Mouse (Mus musculus) megakaryocyte, embryonic 14.5 days (primary cell): ENCODE results near the gene Cdc42ep2. TPM values are rescaled to one million over a fixed set of nuclear protein-coding genes. Genes with fewer than 3 reads are reported as not detected.

Experiments used
- H3K27me3 ChIP-seq: replicated peaks from 2 replicates; pipeline ENCODE3; 2012; ENCODE audit warnings: inconsistent platforms
- H3K36me3 ChIP-seq: replicated peaks from 2 replicates; pipeline ENCODE3; 2012; ENCODE audit warnings: low read length, inconsistent platforms, mixed read lengths
- H3K4me1 ChIP-seq: 2 replicates; pipeline ENCODE4 v1.6.1; 2012; ENCODE audit warnings: inconsistent platforms
- H3K4me3 ChIP-seq: replicated peaks from 2 replicates; pipeline ENCODE3; 2012; ENCODE audit warnings: moderate library complexity, mild to moderate bottlenecking, inconsistent platforms
- H3K9me3 ChIP-seq: 2 replicates; pipeline ENCODE4 v1.6.1; 2012; ENCODE audit warnings: inconsistent platforms
- FLI1 ChIP-seq: IDR thresholded peaks from 2 replicates; pipeline ENCODE4 v1.6.1; 2012; ENCODE audit warnings: low read length, inconsistent platforms, mixed read lengths
- GATA1 ChIP-seq: IDR thresholded peaks from 3 replicates; pipeline ENCODE4 v1.6.1; 2012; ENCODE audit warnings: mixed read lengths, low read length, inconsistent platforms, borderline replicate concordance
- polyA plus RNA-seq: library from polyadenylated mRNA; stranded (reverse); fragments of >175 nt; gene quantifications from 2 replicates; pipeline ENCODE4 v1.2.3, GENCODE M21; 2012; ENCODE audit warnings: low replicate concordance; ENCODE audit not compliant: insufficient read depth

Cdc42ep2 gene
- polyA plus RNA-seq, 1 experiment = 4.4 TPM

GRCm38 (mm10) chr19:5943404-5943803, 18.8 kb upstream of the Cdc42ep2 start:
- H3K27me3 ChIP-seq = no peaks in the 10 kb centered on the region
- no peak overlapping the region for H3K4me3 ChIP-seq
- peaks cover 89% of the 10 kb centered on the region for H3K36me3 ChIP-seq
- no peak for TF ChIP-seq FLI1
- TF ChIP-seq GATA1 = no peak
- peaks cover 64% of the 10 kb centered on the region for H3K4me1 ChIP-seq
- H3K9me3 ChIP-seq = no peaks in the 10 kb centered on the region

- Histone ChIP-seq H3K4me3 (no peak overlapping the region), H3K4me1 (peaks cover 72% of the 10 kb centered on the region), H3K27me3 (no peaks in the 10 kb centered on the region), H3K9me3 (no peaks in the 10 kb centered on the region), H3K36me3 (peaks cover 81% of the 10 kb centered on the region)
- TF ChIP-seq FLI1 (no peak), GATA1 (no peak)
Observed at GRCm38 (mm10) chr19:5942581-5942980, 18.0 kb upstream of the Cdc42ep2 start.

- peaks cover 77% of the 10 kb centered on the region for H3K4me1 ChIP-seq
- TF ChIP-seq FLI1 = no peak
- TF ChIP-seq GATA1 = no peak
- peaks cover 65% of the 10 kb centered on the region for H3K36me3 ChIP-seq
- peaks cover 1% of the 10 kb centered on the region for H3K27me3 ChIP-seq
- no peak overlapping the region for H3K4me3 ChIP-seq
- no peaks in the 10 kb centered on the region for H3K9me3 ChIP-seq
Observed at GRCm38 (mm10) chr19:5940656-5941055, 16.0 kb upstream of the Cdc42ep2 start.

GRCm38 (mm10) chr19:5940173-5940572, 15.6 kb upstream of the Cdc42ep2 start:
- Histone ChIP-seq H3K4me3 (no peak overlapping the region), H3K27me3 (peaks cover 6% of the 10 kb centered on the region), H3K9me3 (no peaks in the 10 kb centered on the region), H3K36me3 (peaks cover 60% of the 10 kb centered on the region), H3K4me1 (peaks cover 77% of the 10 kb centered on the region)
- TF ChIP-seq GATA1 = no peak
- TF ChIP-seq FLI1 = no peak

GRCm38 (mm10) chr19:5939715-5940114, 15.1 kb upstream of the Cdc42ep2 start:
- Histone ChIP-seq H3K4me1 (peaks cover 77% of the 10 kb centered on the region), H3K36me3 (peaks cover 55% of the 10 kb centered on the region), H3K9me3 (no peaks in the 10 kb centered on the region), H3K4me3 (no peak overlapping the region), H3K27me3 (peaks cover 11% of the 10 kb centered on the region)
- TF ChIP-seq FLI1 = no peak
- TF ChIP-seq GATA1 = no peak

GRCm38 (mm10) chr19:5938516-5938915, 13.9 kb upstream of the Cdc42ep2 start:
- Histone ChIP-seq H3K27me3 (peaks cover 17% of the 10 kb centered on the region), H3K4me1 (peaks cover 77% of the 10 kb centered on the region), H3K9me3 (no peaks in the 10 kb centered on the region), H3K36me3 (peaks cover 43% of the 10 kb centered on the region), H3K4me3 (no peak overlapping the region)
- TF ChIP-seq GATA1 (no peak), FLI1 (no peak)

DNA sequence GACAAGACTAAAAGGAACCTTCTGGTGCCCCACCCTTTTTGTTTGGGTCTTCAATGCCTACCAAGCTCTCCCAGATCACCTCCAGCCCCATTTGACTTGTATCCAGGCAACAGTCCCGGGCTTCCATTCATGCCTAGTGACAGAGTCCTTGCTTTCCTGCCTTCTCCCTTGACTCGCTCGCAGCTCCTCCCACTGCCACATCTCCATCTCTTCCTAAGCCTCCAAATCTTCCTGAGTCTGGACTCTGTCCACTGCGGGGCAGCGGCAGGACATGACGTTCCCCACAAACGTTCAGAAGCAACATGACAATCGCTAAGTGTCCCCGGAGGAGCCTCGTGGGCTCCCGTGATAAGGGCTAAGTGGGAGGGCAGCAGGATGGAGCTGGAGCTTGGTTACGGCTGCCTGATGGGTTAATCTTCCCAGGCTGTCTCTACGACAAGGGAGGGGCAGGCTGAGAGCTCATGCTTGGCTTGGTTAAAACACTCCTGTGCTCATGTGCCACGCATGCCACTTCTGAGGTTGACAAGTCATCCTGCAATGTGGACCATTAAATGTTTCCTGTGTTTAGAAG, 13.3 kb upstream of the Cdc42ep2 start:
- Histone ChIP-seq H3K36me3 (peaks cover 37% of the 10 kb centered on the region), H3K4me1 (peaks cover 71% of the 10 kb centered on the region), H3K4me3 (peak overlapping the region; percentile 85), H3K9me3 (peaks cover under 1% of the 10 kb centered on the region; the same call in 1 of the 2 replicates), H3K27me3 (peaks cover 20% of the 10 kb centered on the region)
- no peak for TF ChIP-seq FLI1
- TF ChIP-seq GATA1 = no peak

DNA sequence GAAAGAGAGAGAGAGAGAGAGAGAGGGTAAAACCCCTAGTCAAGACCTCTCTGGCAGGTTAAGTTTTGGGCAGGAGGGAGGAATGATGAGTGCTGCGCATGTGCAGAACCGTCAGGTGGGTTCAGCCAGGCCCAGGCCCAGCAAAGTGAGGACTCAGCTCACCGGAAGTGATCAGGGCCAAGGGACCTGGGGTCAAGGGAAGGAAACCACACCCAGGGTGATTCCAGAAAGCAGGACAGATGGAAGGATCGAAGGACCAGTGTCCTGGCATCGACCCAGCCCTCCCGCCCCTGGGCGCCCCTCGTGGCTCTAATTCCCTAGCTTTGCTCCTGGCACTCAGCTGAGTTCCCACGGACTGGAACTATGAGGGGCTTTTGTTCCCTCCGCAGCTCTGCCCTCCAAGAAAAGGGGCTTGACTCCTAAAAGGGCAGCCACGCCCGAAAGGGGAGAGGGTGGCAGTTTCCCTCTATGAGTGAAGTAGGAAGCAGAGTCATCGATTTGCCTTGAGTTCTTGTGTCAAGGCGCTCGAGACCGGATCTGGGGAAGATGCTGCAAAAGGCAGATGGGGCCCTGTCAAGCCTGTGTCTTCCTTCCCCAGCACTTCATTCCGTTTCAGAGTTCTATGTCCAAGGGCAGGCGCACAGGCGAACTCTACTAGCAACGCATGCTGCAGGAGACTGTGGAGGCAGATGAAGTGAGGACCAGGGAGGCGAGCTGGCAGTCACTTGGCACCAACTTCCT, 12.6 kb upstream of the Cdc42ep2 start:
- H3K27me3 ChIP-seq = peaks cover 21% of the 10 kb centered on the region
- peaks cover 31% of the 10 kb centered on the region for H3K36me3 ChIP-seq
- TF ChIP-seq GATA1 (no peak), FLI1 (no peak)
- peak overlapping the region; percentile 85 for H3K4me3 ChIP-seq
- H3K9me3 ChIP-seq = peaks cover 2% of the 10 kb centered on the region; the same call in 1 of the 2 replicates
- H3K4me1 ChIP-seq = peaks cover 65% of the 10 kb centered on the region

- Histone ChIP-seq H3K4me1 (peaks cover 74% of the 10 kb centered on the region), H3K36me3 (peaks cover 17% of the 10 kb centered on the region), H3K4me3 (no peak overlapping the region), H3K9me3 (peaks cover 2% of the 10 kb centered on the region; the same call in 1 of the 2 replicates), H3K27me3 (peaks cover 23% of the 10 kb centered on the region)
- TF ChIP-seq GATA1 = no peak
- TF ChIP-seq FLI1 = no peak
Observed at GRCm38 (mm10) chr19:5935691-5936090, 11.1 kb upstream of the Cdc42ep2 start.

DNA sequence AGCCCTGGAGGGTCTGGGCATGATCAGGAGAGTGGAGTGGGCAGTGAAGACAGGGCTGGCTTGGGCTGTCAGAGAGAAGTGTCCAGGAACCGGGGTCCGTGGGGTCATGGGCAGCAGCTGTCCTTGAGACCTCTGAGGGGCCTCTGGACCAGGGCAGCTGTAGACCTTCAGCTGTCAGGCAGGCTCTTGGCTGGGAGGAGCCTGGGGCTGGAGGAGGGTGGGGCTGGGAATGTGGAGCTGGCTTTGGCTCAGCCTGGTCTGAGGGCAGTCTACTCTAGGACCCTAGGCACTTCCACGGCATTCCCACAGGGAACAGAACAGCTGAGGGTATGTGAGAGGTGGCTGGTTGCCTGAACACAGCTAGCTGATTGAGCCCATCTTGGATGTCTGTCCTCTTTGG, 10.7 kb upstream of the Cdc42ep2 start:
- H3K36me3 ChIP-seq = peaks cover 12% of the 10 kb centered on the region
- peaks cover 75% of the 10 kb centered on the region for H3K4me1 ChIP-seq
- TF ChIP-seq FLI1 (no peak), GATA1 (no peak)
- H3K9me3 ChIP-seq = peaks cover 2% of the 10 kb centered on the region; the same call in 1 of the 2 replicates
- peaks cover 23% of the 10 kb centered on the region for H3K27me3 ChIP-seq
- H3K4me3 ChIP-seq = no peak overlapping the region
